19 mouse cellular contexts compared by ENCODE assay signal in genomic region chr4:102397334-102397733, GRCm38 (mm10).
A peak's percentile ranks its signal among the peaks of the same experiment; 100 is the strongest.
DNase-seq lines count a peak whose midpoint lies in the region; ATAC-seq lines count a peak whose summit lies in the region.
"Had no signal": no experiment of that assay in that cellular context is flagged by ENCODE, and none has a peak within 500 bp of the region (broad histone marks: within the 10 kb centered on the region; RNA-seq: fewer than 3 reads in every experiment).

No protein-coding gene starts in this region.

- H3K4me2 ChIP-seq in kidney, embryonic 14.5 days (replicated peaks; ENCODE audit: low read depth, low read length): no peak overlapping the region
- H3K4me2 ChIP-seq: embryonic facial prominence, embryonic 12.5 days; forebrain, embryonic 13.5 days; forebrain, embryonic 15.5 days had no signal

- no peak overlapping the region for H3K4me3 ChIP-seq in kidney, embryonic 14.5 days (ENCODE audit: low read length)
- H3K4me3 ChIP-seq: embryonic facial prominence, embryonic 10.5 days; embryonic facial prominence, embryonic 12.5 days; forebrain, embryonic 13.5 days; forebrain, embryonic 15.5 days had no signal

- H3K9me3 ChIP-seq in kidney, embryonic 14.5 days (ENCODE audit: control insufficient read depth, low read length): peaks cover 3% of the 10 kb centered on the region
- H3K9me3 ChIP-seq: embryonic facial prominence, embryonic 10.5 days; embryonic facial prominence, embryonic 12.5 days; forebrain, embryonic 15.5 days had no signal

- peak; percentile 48 to 63 for DNase-seq in frontal cortex, adult 2 months (ENCODE audit: extremely low spot score in 1 of 2, low spot score in 1 of 2)
- no peak for DNase-seq in frontal cortex, postnatal 10 days (ENCODE audit: low spot score in 2 of 2)
- peak; percentile 39 for DNase-seq in left cerebral cortex, adult 11 months (ENCODE audit: low spot score)
- no peak for DNase-seq in left cerebral cortex, adult 18-20 months (ENCODE audit: low spot score in 2 of 2)
- peak; percentile 66 for DNase-seq in brain, adult 2 months (ENCODE audit: low read depth, low spot score)
- DNase-seq in telencephalon, adult 2 months (ENCODE audit: low read depth, low spot score): peak; percentile 64
- DNase-seq: adrenal gland, adult 2 months; adrenal gland, postnatal 10 days; adrenal gland, postnatal 25 days; cerebellum, adult 11-12 months; cerebellum, adult 2 months; cerebellum, adult 9-10 months; cerebellum, postnatal 10 days; cerebellum, postnatal 25 days had no signal

- WGBS in kidney, embryonic 14.5 days: 93% methylated on average over 4 of the region's 4 CpGs

- no peak overlapping the region for H3K27ac ChIP-seq in kidney, embryonic 14.5 days (ENCODE audit: low read depth, low read length)
- H3K27ac ChIP-seq: embryonic facial prominence, embryonic 10.5 days; embryonic facial prominence, embryonic 12.5 days; forebrain, embryonic 13.5 days; forebrain, embryonic 15.5 days had no signal

- H3K9ac ChIP-seq in kidney, embryonic 14.5 days (ENCODE audit: low read depth, low read length): no peak overlapping the region
- H3K9ac ChIP-seq: embryonic facial prominence, embryonic 12.5 days; forebrain, embryonic 13.5 days; forebrain, embryonic 15.5 days had no signal

- no peaks in the 10 kb centered on the region for H3K36me3 ChIP-seq in kidney, embryonic 14.5 days (ENCODE audit: control insufficient read depth, insufficient read depth, low read length)
- H3K36me3 ChIP-seq: embryonic facial prominence, embryonic 10.5 days; embryonic facial prominence, embryonic 12.5 days; forebrain, embryonic 15.5 days had no signal

- H3K4me1 ChIP-seq in kidney, embryonic 14.5 days (ENCODE audit: control insufficient read depth, insufficient read depth, low read length): no peaks in the 10 kb centered on the region
- H3K4me1 ChIP-seq: embryonic facial prominence, embryonic 10.5 days; embryonic facial prominence, embryonic 12.5 days had no signal

- no peak for ATAC-seq in kidney, embryonic 14.5 days (ENCODE audit: low FRiP score, low TSS enrichment)
- ATAC-seq: forebrain, embryonic 13.5 days; forebrain, embryonic 15.5 days had no signal

- no peaks in the 10 kb centered on the region for H3K27me3 ChIP-seq in kidney, embryonic 14.5 days (ENCODE audit: control insufficient read depth, insufficient read depth, low read length)
- H3K27me3 ChIP-seq: embryonic facial prominence, embryonic 12.5 days; forebrain, embryonic 13.5 days; forebrain, embryonic 15.5 days had no signal

Comparison
In these comparisons a context has a peak if more than half of its experiments do, and no peak if none do; other contexts are left out.
1. DNase-seq: peak in frontal cortex, adult 2 months (2 of 2), left cerebral cortex, adult 11 months (single experiment), brain, adult 2 months (single experiment) and telencephalon, adult 2 months (single experiment); none in frontal cortex, postnatal 10 days (0 of 2) and left cerebral cortex, adult 18-20 months (0 of 2).